Mouse (Mus musculus) stomach, embryonic 14.5 days (tissue): ENCODE data around the gene Nox4. TPM values are rescaled to one million over a fixed set of nuclear protein-coding genes. Genes with fewer than 3 reads are reported as not detected.

Experiments
- ATAC-seq: fragments of 200-750 bp; cut with Nextera tagmentation; 2 replicates; pipeline ENCODE4 v1.8.0; 2017; ENCODE audit warnings: low read depth, moderate TSS enrichment; ENCODE audit not compliant: insufficient number of reproducible peaks, insufficient read depth, low FRiP score
- H3K27ac ChIP-seq: fragments of 300-500 bp; sonication (generic); 2 replicates; pipeline ENCODE4 v1.5.1; 2014; ENCODE audit warnings: mild to moderate bottlenecking, low read length, moderate library complexity, mixed read lengths
- H3K27me3 ChIP-seq: fragments of 300-500 bp; sonication (generic); 2 replicates; pipeline ENCODE4 v1.6.1; 2014; ENCODE audit warnings: low read length, control low read depth, mixed read lengths; ENCODE audit not compliant: control insufficient read depth, insufficient read depth
- H3K36me3 ChIP-seq: fragments of 300-500 bp; sonication (generic); 2 replicates; pipeline ENCODE4 v1.6.1; 2014; ENCODE audit warnings: mild to moderate bottlenecking, control low read depth, low read length, moderate library complexity, mixed read lengths; ENCODE audit not compliant: control insufficient read depth, insufficient read depth
- H3K4me1 ChIP-seq: fragments of 300-500 bp; sonication (generic); 2 replicates; pipeline ENCODE4 v1.6.1; 2014; ENCODE audit warnings: low read length, control low read depth, mixed read lengths; ENCODE audit not compliant: control insufficient read depth, insufficient read depth
- H3K4me2 ChIP-seq: fragments of 300-500 bp; sonication (generic); replicated peaks from 2 replicates; pipeline ENCODE4 v1.6.1; 2014; ENCODE audit warnings: low read depth, low read length, control low read depth
- H3K4me3 ChIP-seq: fragments of 300-500 bp; sonication (generic); 2 replicates; pipeline ENCODE4 v1.5.1; 2014; ENCODE audit warnings: low read depth, low read length, control low read depth
- H3K9ac ChIP-seq: fragments of 300-500 bp; sonication (generic); replicated peaks from 2 replicates; pipeline ENCODE4 v1.6.1; 2014; ENCODE audit warnings: low read depth, mild to moderate bottlenecking, control low read depth, low read length, moderate library complexity, mixed read lengths
- H3K9me3 ChIP-seq: fragments of 300-500 bp; sonication (generic); 2 replicates; pipeline ENCODE4 v1.6.1; 2016; ENCODE audit warnings: low read depth, low read length, control low read depth; ENCODE audit not compliant: control insufficient read depth
- WGBS: fragments of 180-500 bp; shearing (Covaris S2); extraction: QIAGEN DNeasy Blood & Tissue Kit; methylation state at CpG from one replicate; pipeline ENCODE4 v1.1.7; 2014; 5-methylcytosine and 5-hydroxymethylcytosine counted together
- polyA plus RNA-seq: library from polyadenylated mRNA; unstranded; fragments of >200 nt; fragmentation: Nextera tagmentation; extraction: Ambion mirVana; gene quantifications from 2 replicates; pipeline ENCODE4 v1.2.1, GENCODE M21; 2014

Nox4 gene
- polyA plus RNA-seq, 1 experiment from 2014 or later = 7.8 TPM

DNA sequence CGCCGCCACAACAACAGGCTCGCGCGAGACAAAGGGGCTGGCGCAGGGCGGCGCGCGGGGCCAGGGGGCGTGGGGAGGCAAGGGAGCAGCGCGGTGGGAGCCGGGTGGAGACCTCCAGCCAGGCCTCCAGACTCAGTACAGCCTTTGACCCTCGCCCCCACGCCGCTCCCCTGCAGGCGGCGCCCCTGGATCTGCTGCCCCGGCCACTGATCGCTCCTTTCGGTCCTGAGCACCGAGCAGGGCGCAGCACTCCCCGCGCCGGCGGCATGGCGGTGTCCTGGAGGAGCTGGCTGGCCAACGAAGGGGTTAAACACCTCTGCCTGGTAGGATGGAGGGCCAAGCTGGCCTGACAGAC, 661 bp downstream of the Nox4 start:
- under 1% methylated on average over 30 of the region's 30 CpGs for WGBS
- Histone ChIP-seq H3K9ac (peak overlapping the region; percentile 39), H3K4me1 (peaks cover 8% of the 10 kb centered on the region; the same call in 1 of the 2 replicates), H3K4me2 (peak overlapping the region; percentile 57), H3K9me3 (no peaks in the 10 kb centered on the region), H3K27me3 (no peaks in the 10 kb centered on the region), H3K4me3 (peak overlapping the region; percentile 58), H3K36me3 (no peaks in the 10 kb centered on the region), H3K27ac (peak overlapping the region; percentile 28; the same call in 1 of the 2 replicates)
- peak; percentile 91 for ATAC-seq

DNA sequence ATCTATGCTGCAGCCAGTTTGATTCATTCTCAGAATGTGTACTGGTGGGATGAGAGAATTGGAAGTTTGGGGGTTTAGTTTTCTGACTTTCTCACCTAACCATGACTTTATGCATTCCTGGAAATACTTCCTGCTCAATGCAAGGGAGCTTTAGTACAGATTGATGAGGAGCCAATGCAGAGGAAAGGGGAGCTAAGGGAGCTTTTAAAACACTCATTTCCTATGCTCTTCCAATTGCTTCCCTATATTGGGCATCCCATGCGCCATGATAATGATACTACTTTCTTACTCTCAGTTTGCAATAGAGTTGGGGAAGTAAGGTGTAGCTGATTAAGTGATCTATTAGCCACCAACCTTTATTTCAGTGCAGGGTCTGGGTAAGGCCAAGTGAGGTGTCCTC, 1.0 kb downstream of the Nox4 start:
- ATAC-seq = no peak
- Histone ChIP-seq H3K9ac (peak overlapping the region; percentile 39), H3K36me3 (no peaks in the 10 kb centered on the region), H3K4me1 (peaks cover 8% of the 10 kb centered on the region; the same call in 1 of the 2 replicates), H3K9me3 (no peaks in the 10 kb centered on the region), H3K27ac (peak overlapping the region; percentile 28; the same call in 1 of the 2 replicates), H3K27me3 (no peaks in the 10 kb centered on the region), H3K4me2 (peak overlapping the region; percentile 57), H3K4me3 (peak overlapping the region; percentile 58)
- 75% methylated on average over 1 of the region's 1 CpGs for WGBS

DNA sequence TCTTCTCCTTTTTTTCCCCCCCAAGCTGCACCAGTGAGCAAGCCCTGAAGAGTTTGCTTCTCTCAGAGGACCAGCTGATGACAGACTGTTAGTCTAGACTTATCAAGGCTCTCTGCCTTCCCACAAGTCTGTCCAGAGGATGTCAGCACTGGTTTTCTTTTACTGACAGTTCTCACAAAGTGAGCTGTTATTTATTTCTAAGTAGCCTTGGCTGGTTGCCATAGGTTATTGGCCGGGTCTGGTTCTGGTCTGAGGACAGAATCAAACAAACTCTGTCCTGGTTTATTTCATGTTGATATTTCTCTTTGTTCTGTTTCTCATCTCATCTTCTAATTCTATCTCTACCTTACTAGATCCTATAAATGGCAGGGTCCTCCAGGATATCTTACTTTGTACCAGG, 2.0 kb downstream of the Nox4 start:
- H3K9me3 ChIP-seq = no peaks in the 10 kb centered on the region
- no peaks in the 10 kb centered on the region for H3K36me3 ChIP-seq
- no peak overlapping the region for H3K4me3 ChIP-seq
- 22% methylated on average over 1 of the region's 1 CpGs for WGBS
- H3K27ac ChIP-seq = no peak overlapping the region
- H3K4me2 ChIP-seq = no peak overlapping the region
- H3K27me3 ChIP-seq = no peaks in the 10 kb centered on the region
- ATAC-seq = no peak
- H3K4me1 ChIP-seq = peaks cover 8% of the 10 kb centered on the region; the same call in 1 of the 2 replicates
- H3K9ac ChIP-seq = no peak overlapping the region

DNA sequence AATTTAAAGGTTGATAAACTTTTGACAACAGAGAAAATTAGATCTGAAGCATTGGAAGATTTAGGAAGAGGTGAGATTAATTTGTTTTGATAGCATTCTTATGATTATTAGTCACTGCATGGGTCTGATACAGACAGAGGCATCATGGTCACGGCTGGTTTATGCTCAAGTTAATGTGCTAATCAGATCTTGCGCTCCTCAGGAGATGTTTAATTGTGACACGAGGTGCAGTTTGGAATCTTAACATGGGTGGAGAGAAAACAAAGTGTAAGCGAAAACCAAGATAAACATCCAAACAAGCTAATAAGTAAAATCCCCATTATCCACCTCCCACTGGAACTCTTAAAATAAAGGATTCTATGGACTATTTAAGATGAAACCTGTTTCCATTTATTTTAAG, 6.2 kb downstream of the Nox4 start:
- WGBS = 83% methylated on average over 4 of the region's 4 CpGs

DNA sequence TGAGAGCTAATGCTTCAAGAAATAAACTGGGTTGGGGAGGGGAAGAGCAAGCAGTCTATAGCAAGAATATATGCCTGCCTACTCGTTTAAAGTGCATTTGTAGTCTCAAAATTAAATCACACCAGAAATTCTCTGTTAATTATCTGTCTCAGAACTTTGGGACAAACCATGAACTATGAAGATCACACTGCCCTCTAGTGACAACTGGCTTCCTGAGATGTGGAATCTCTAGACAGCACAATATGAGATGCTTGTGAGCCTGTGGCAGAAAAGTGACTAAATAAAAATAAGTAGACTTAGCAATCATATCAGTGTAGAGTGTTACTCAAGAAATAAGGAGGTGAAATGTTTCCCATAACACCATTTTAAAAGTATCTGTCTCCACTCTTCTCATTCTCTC, 31.3 kb downstream of the Nox4 start:
- Histone ChIP-seq H3K27me3 (no peaks in the 10 kb centered on the region), H3K9me3 (no peaks in the 10 kb centered on the region), H3K36me3 (no peaks in the 10 kb centered on the region), H3K9ac (no peak overlapping the region), H3K4me3 (no peak overlapping the region), H3K4me2 (no peak overlapping the region), H3K27ac (no peak overlapping the region), H3K4me1 (no peaks in the 10 kb centered on the region)
- ATAC-seq = no peak
- WGBS = 7% methylated on average over 1 of the region's 1 CpGs

More for the DNA sequence above, 6.2 kb downstream of the Nox4 start:
- H3K4me2 ChIP-seq = no peak overlapping the region
- no peak overlapping the region for H3K9ac ChIP-seq
- H3K27ac ChIP-seq = no peak overlapping the region
- H3K4me3 ChIP-seq = no peak overlapping the region
- H3K9me3 ChIP-seq = no peaks in the 10 kb centered on the region
- no peak for ATAC-seq
- no peaks in the 10 kb centered on the region for H3K36me3 ChIP-seq
- no peaks in the 10 kb centered on the region for H3K27me3 ChIP-seq
- peaks cover 6% of the 10 kb centered on the region; the same call in 1 of the 2 replicates for H3K4me1 ChIP-seq

DNA sequence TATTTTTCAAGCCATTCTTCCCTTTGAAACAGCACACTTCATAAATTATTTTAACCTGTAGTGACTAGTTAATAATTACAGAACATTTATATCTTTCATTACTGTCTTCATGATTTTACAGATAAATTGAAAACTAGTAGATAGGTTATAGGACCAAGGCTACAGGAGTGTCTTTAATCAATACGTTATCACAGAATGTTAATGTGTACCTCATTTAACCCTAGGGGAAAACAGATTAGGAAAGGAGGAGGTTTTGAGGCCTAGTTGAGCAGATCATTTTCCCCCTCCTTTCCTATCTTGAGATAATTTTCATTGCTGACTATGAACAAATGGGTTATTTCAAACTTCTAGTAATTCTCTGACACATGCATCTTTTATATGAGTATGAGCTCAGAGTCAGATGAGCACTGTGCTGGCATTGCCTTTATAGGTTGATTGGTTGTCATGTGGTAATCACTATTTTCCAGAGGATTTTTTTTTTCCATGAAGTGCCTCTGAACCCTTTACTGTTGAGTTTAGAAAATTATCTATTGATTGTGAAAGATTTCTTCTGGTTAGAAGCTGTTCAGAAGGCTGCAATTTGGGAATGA, 57.9 kb downstream of the Nox4 start:
- H3K9me3 ChIP-seq = no peaks in the 10 kb centered on the region
- H3K9ac ChIP-seq = no peak overlapping the region
- ATAC-seq = no peak
- no peak overlapping the region for H3K27ac ChIP-seq
- H3K36me3 ChIP-seq = no peaks in the 10 kb centered on the region
- no peaks in the 10 kb centered on the region for H3K4me1 ChIP-seq
- H3K4me2 ChIP-seq = no peak overlapping the region
- 76% methylated on average over 1 of the region's 1 CpGs for WGBS
- H3K27me3 ChIP-seq = no peaks in the 10 kb centered on the region
- no peak overlapping the region for H3K4me3 ChIP-seq

DNA sequence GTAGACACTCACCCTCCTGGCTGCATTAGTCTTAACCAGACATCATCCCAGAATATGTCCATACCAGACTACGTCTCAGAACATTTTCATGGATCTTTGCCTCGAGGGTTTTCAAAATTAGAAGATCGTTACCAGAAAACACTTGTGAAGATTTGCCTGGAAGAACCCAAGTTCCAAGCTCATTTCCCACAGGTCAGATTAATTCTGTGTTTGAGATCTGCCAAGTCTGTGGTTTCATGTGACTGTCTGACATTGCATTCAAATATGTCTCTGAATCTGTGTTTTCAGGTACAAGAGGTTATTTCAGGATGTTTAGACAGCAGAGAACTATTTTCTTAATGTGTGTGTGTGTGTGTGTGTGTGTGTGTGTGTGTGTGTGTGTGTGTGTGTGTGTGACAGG, 75.7 kb downstream of the Nox4 start:
- Histone ChIP-seq H3K36me3 (no peaks in the 10 kb centered on the region), H3K9ac (no peak overlapping the region), H3K9me3 (no peaks in the 10 kb centered on the region)

DNA sequence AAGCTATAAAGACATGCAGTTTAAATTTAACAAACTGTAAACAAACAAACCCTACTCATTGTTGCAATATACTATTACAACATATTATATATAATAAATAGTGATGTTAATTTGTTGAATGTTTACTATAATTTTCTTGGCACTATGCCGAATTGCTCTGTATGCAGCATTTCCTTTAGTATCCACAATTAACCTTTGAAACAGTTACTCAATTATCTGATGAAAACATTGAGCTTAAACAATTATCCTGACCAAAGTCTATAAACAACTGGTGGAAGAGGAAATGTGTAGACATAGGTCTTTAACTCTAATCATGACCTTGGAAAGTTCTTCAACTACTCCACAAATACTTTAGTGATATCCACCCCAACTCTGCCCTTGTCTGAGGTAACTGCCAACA, 76.2 kb downstream of the Nox4 start:
- H3K4me2 ChIP-seq = no peak overlapping the region
- no peaks in the 10 kb centered on the region for H3K9me3 ChIP-seq
- no peak overlapping the region for H3K27ac ChIP-seq
- WGBS = 88% methylated on average over 1 of the region's 1 CpGs
- no peak for ATAC-seq
- no peak overlapping the region for H3K9ac ChIP-seq
- no peaks in the 10 kb centered on the region for H3K27me3 ChIP-seq
- no peaks in the 10 kb centered on the region for H3K4me1 ChIP-seq
- no peak overlapping the region for H3K4me3 ChIP-seq
- no peaks in the 10 kb centered on the region for H3K36me3 ChIP-seq

More for the DNA sequence above, 75.7 kb downstream of the Nox4 start:
- Histone ChIP-seq H3K4me1 (no peaks in the 10 kb centered on the region), H3K27ac (no peak overlapping the region), H3K4me2 (no peak overlapping the region), H3K4me3 (no peak overlapping the region), H3K27me3 (no peaks in the 10 kb centered on the region)
- no peak for ATAC-seq
- WGBS = 83% methylated on average over 3 of the region's 3 CpGs
